Mouse (Mus musculus) limb, embryonic 10.5 days (tissue): ENCODE results near the gene Hs3st3b1. TPM values are rescaled to one million over a fixed set of nuclear protein-coding genes. Genes with fewer than 3 reads are reported as not detected.

Experiments
- DNase-seq: peaks from one replicate; pipeline ENCODE4 v3.0.0-alpha.2; 2017; ENCODE audit warnings: low spot score
- H3K27ac ChIP-seq: fragments of 300-500 bp; sonication (generic); 2 replicates; pipeline ENCODE4 v1.5.1; 2016; ENCODE audit warnings: mild to moderate bottlenecking
- H3K27me3 ChIP-seq: fragments of 300-500 bp; sonication (generic); 2 replicates; pipeline ENCODE4 v1.6.1; 2016; ENCODE audit warnings: low read depth, mild to moderate bottlenecking; ENCODE audit not compliant: poor library complexity, severe bottlenecking
- H3K36me3 ChIP-seq: fragments of 300-500 bp; sonication (generic); 2 replicates; pipeline ENCODE4 v1.6.1; 2016; ENCODE audit warnings: mild to moderate bottlenecking, moderate library complexity
- H3K4me1 ChIP-seq: fragments of 300-500 bp; sonication (generic); 2 replicates; pipeline ENCODE4 v1.6.1; 2016
- H3K4me3 ChIP-seq: fragments of 300-500 bp; sonication (generic); 2 replicates; pipeline ENCODE4 v1.5.1; 2016; ENCODE audit warnings: mild to moderate bottlenecking, moderate library complexity
- H3K9me3 ChIP-seq: fragments of 300-500 bp; sonication (generic); replicated peaks from 2 replicates; pipeline ENCODE4 v1.6.1; 2016; ENCODE audit warnings: mild to moderate bottlenecking
- WGBS: fragments of 180-500 bp; shearing (Covaris S2); methylation state at CpG from one replicate; pipeline ENCODE4 v1.1.7; 2016; 5-methylcytosine and 5-hydroxymethylcytosine counted together
- polyA plus RNA-seq: library from polyadenylated mRNA; unstranded; fragments of >200 nt; fragmentation: Nextera tagmentation; extraction: Ambion mirVana; gene quantifications from 2 replicates; pipeline ENCODE4 v1.2.1, GENCODE M21; 2016

Gene Hs3st3b1
- polyA plus RNA-seq, 1 experiment from 2014 or later, result 22.1 TPM

DNA sequence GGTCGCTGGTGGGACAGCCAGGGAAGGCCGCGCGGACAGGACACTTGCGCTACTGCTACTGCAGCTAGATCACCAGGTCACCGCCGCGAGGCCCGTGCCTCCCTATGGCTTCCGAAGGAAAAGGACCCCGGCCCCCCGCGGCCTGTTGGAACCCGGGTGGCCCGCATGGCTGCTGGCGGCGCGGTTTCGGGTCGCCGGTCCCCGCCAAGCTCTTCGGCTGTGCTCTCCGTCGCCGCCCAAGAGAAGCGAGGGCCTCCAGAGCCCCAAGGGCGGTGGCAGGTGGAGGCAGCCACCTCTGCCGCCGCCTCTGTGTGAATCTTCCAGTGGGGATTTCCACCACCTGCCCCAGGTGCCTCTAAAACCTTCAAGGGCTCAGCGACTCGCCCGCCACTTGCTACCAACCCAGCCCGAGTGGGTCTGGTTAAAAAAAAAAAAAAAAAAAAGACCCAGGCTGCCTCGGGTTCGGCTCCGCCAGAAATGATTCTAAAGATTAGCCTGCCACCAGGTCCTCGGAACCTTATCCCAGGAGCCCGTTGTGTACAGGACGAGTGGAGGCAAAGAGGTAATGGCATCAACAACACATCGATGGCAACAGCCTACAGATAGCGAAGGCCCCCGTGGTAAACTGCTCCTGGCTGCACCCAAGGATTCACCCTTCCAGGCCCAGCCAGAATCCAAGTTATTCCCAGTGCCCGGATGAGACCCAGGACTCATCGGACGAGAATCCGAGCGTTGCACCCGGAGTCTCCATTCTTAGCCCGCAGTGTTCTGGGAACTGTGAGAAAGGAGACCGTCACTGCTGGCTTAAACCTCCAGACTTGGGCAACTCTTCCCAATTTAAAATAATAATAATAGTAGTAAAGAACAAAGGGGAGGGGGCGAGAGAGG lies 2.6 kb downstream of the Hs3st3b1 start:
- under 1% methylated on average over 52 of the region's 52 CpGs for WGBS
- Histone ChIP-seq H3K4me1 (peaks cover 97% of the 10 kb centered on the region), H3K9me3 (no peaks in the 10 kb centered on the region), H3K27ac (peak overlapping the region; percentile 90), H3K4me3 (peak overlapping the region; percentile 85), H3K27me3 (peaks cover 47% of the 10 kb centered on the region), H3K36me3 (peaks cover 3% of the 10 kb centered on the region; the same call in 1 of the 2 replicates)
- peak; percentile 63 for DNase-seq

DNA sequence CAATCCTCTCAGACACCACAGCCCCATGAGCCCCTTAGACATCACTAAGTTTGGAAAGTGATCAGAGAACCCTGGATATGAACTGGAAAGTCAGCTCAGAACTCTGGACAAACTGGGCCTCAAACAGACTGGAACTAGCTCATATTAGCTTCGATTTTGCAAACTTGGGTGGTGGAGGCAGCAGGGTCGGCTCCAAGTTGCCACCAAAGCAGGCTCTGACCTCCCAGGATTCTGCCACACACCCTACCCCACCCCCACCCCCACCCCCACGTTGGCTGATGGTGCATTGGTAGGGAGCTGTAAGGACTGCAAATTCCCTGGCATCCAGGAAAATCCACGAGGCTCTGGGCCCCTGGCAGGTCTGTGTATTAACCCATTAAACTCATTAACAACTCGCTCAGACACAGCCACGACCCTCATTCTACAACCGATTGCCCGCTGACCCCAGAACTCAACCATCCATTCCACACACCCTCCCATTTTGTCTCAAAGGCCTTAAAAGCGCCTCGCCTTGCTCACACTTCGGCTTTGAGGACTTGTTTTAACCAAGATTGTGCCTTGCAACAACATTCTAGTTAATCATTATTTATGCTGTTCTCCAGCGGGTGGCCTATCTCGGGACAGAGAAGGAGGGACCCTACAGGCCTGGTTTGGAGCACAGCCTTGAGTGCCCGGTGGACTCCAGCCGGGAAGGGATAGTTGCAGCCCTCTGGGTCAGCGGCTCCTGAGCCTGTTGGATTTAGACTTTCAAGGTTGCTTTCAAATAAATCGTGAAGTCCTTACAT lies 3.6 kb downstream of the Hs3st3b1 start:
- Histone ChIP-seq H3K4me3 (peak overlapping the region; percentile 85), H3K27me3 (peaks cover 42% of the 10 kb centered on the region), H3K36me3 (peaks cover 3% of the 10 kb centered on the region; the same call in 1 of the 2 replicates), H3K4me1 (peaks cover 96% of the 10 kb centered on the region), H3K27ac (peak overlapping the region; percentile 90), H3K9me3 (no peaks in the 10 kb centered on the region)
- WGBS, result 2% methylated on average over 17 of the region's 17 CpGs
- peak; percentile 49 for DNase-seq

DNA sequence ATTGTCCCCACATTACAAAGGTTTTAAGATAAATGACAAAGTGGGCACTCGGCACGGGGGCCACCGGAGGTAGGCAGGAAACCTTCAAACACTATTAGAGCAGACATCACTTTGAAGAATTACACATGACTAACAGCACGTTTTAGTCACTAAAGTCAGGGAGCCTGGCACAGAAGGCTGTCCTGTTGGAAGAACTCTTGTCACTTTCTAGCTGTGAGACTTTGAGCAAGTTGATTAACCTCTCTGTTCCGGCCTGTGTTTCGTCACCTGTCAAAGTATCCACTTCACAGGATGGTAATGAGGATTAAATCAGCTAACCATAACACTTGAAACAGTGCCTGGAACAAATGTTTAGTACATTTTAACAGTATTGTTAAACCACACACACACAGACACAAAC lies 4.5 kb downstream of the Hs3st3b1 start:
- H3K4me3 ChIP-seq, result peak overlapping the region; percentile 85
- no peaks in the 10 kb centered on the region for H3K9me3 ChIP-seq
- peaks cover 3% of the 10 kb centered on the region; the same call in 1 of the 2 replicates for H3K36me3 ChIP-seq
- 3% methylated on average over 6 of the region's 6 CpGs for WGBS
- H3K4me1 ChIP-seq, result peaks cover 87% of the 10 kb centered on the region
- no peak for DNase-seq
- peaks cover 42% of the 10 kb centered on the region for H3K27me3 ChIP-seq
- no peak overlapping the region; the same call in 1 of the 2 replicates for H3K27ac ChIP-seq

DNA sequence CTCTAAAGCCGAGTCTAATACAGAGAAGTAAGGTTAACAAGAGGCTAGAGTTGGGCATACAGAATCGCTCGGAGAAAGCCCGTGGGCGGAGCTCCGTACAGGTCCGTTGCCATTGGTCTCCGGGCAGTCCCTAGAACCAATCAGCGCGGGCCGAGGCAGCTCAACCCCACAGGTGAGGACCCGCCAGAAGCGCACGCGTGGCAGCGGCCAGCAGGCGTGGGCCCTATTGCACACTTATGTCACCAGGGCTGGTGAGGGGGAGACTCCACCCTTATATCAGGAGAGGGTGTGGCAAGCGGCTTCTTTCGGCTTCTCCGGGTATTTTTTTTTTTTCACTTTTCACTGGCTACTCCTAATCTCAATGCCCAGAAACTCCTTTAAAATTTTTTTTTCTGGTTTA lies 7.7 kb downstream of the Hs3st3b1 start:
- Histone ChIP-seq H3K4me3 (peak overlapping the region; percentile 49), H3K4me1 (peaks cover 79% of the 10 kb centered on the region), H3K27ac (0 out of 2 replicates have a peak overlapping the region, but pooled peaks have one; percentile 11), H3K9me3 (no peaks in the 10 kb centered on the region), H3K36me3 (peaks cover 8% of the 10 kb centered on the region; the same call in 1 of the 2 replicates), H3K27me3 (peaks cover 44% of the 10 kb centered on the region; the same call in 1 of the 2 replicates)
- DNase-seq, result peak; percentile 82
- 7% methylated on average over 20 of the region's 20 CpGs for whole genome bisulfite sequencing

DNA sequence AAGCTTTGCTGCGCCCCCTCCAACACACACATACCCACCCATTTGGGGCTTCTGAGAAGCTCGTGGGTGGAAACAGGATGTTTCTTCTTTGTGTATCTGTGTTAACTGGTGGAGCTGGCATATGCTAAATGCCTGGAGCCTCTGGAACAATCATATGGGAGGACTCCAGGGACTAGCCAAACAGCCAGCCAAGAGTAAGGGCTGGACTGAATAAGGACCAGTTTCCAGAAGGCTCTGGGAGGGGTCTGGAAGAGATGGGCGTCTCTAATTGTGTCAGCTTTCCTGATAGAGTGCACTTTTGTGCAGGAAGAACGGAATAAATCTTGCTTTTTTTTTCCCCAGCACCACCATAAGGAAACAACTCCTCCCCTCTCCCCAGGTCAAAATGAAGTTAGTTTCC lies 8.2 kb downstream of the Hs3st3b1 start:
- Histone ChIP-seq H3K4me1 (peaks cover 75% of the 10 kb centered on the region), H3K9me3 (no peaks in the 10 kb centered on the region), H3K27ac (0 out of 2 replicates have a peak overlapping the region, but pooled peaks have one; percentile 11), H3K4me3 (peak overlapping the region; percentile 49), H3K27me3 (peaks cover 40% of the 10 kb centered on the region; the same call in 1 of the 2 replicates), H3K36me3 (0 out of 2 replicates have a peak, but pooled peaks cover 5% of the 10 kb centered on the region)
- DNase-seq, result no peak
- 46% methylated on average over 4 of the region's 4 CpGs for WGBS

DNA sequence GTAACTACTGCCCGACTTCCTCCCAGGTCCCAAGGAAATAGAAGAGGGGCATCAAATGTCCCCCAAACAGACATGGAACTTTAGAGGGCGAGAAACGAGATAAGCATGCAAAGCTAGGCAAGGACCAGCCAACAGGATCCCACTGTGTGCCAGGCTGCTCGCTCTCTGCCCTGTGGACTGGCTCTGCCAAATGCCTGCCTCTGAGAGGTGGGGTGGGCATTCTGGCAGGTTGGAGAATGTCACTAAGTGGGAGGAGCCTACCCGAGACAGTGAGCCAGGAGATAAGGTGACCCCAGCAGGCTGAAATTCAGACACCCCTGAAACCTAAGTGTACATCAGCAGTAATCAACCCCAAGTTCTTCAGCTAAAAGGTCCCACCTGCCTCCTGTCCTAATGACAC lies 11.1 kb downstream of the Hs3st3b1 start:
- Histone ChIP-seq H3K27ac (peak overlapping the region; percentile 44), H3K4me3 (no peak overlapping the region), H3K36me3 (0 out of 2 replicates have a peak, but pooled peaks cover 5% of the 10 kb centered on the region), H3K4me1 (peaks cover 74% of the 10 kb centered on the region), H3K27me3 (peaks cover 36% of the 10 kb centered on the region; the same call in 1 of the 2 replicates), H3K9me3 (no peaks in the 10 kb centered on the region)
- no peak for DNase-seq
- 50% methylated on average over 5 of the region's 5 CpGs for WGBS

DNA sequence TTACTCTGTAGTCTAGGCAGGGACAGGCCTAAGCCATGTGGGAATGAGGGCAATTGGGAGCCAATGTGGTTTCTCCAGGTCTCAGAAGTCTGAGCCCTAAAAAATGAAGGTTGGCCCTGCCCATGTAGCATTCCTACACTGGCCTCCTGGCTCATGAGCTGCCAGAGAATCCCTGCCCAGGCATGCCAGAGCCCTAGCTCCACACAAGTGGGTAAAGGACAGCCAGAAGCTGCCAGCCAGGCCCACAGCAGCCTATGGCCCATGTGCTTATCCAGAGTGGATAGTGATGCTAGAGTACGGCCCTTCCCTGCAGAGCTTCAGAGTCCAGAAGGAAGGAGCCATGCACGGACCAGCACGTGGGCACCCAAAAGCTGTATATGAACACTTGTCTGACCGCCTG lies 12.1 kb downstream of the Hs3st3b1 start:
- WGBS, result 89% methylated on average over 4 of the region's 4 CpGs
- Histone ChIP-seq H3K9me3 (no peaks in the 10 kb centered on the region), H3K36me3 (peaks cover 11% of the 10 kb centered on the region; the same call in 1 of the 2 replicates), H3K4me1 (peaks cover 73% of the 10 kb centered on the region), H3K27ac (no peak overlapping the region), H3K4me3 (no peak overlapping the region), H3K27me3 (peaks cover 36% of the 10 kb centered on the region; the same call in 1 of the 2 replicates)
- no peak for DNase-seq

DNA sequence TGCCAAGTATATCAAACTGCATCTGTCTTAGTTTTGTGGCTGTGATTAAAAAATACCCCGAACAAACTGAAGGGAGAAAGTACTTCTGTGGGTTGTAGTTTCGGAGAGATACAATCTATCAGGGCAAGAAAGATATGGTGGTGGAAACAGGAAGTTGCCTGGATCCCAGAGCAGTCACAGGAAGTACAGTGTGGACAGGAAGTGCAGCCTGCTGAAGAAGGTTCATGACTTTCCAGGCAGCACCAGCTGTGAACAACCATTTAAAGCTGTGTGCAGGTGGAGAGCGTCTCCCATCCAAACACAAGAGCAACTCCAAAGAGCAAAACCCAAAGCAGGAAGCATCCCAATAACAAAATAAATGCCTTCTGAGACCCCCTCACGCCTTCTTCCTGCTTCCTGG lies 13.6 kb downstream of the Hs3st3b1 start:
- 87% methylated on average over 4 of the region's 4 CpGs for WGBS

DNA sequence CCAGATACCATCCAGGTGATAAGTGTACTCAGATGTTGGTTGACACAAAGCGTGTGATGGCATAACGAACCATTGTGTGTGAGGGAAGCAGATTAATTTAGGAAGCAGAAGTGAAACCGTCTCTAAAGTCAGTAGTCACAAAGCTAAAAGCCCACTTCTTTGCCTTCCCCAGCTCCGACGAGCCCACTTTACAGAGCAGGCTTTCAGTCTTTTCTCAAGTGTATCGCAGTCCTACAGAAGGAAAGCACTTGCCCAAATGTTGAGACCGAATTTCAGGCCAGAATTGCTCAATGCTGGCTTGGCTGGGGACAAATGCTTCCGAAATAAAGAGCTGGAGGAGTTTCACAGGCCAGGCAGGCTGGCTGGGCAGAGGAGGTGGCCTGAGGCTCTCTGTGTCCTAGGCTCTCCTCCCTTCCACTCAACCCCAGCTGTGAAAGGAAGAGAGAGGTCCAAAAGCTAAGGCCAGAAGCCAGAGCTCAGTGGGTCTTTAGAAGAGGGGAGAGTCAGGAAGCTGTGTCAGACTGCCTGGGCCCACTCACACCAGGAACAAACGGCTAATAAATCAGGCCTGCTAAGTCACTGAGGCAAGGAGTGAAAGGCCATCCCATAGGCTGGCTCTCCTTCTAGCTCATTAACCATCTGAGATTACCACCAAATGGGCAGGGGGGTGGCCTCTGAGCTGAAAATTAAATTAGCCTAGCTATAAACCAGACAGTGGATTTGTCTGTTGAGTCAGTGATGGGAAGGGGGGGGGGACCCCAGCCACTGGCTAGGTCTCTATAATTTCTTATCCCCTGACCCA lies 15.3 kb downstream of the Hs3st3b1 start:
- 51% methylated on average over 9 of the region's 9 CpGs for WGBS
- Histone ChIP-seq H3K4me1 (peaks cover 51% of the 10 kb centered on the region), H3K4me3 (no peak overlapping the region), H3K27ac (peak overlapping the region; percentile 63), H3K9me3 (no peaks in the 10 kb centered on the region), H3K36me3 (peaks cover 34% of the 10 kb centered on the region), H3K27me3 (peaks cover 19% of the 10 kb centered on the region; the same call in 1 of the 2 replicates)
- DNase-seq, result no peak

More for the DNA sequence above, 13.6 kb downstream of the Hs3st3b1 start:
- Histone ChIP-seq H3K36me3 (peaks cover 23% of the 10 kb centered on the region), H3K4me3 (no peak overlapping the region), H3K27ac (no peak overlapping the region), H3K27me3 (peaks cover 31% of the 10 kb centered on the region; the same call in 1 of the 2 replicates), H3K9me3 (no peaks in the 10 kb centered on the region), H3K4me1 (peaks cover 59% of the 10 kb centered on the region)
- no peak for DNase-seq

DNA sequence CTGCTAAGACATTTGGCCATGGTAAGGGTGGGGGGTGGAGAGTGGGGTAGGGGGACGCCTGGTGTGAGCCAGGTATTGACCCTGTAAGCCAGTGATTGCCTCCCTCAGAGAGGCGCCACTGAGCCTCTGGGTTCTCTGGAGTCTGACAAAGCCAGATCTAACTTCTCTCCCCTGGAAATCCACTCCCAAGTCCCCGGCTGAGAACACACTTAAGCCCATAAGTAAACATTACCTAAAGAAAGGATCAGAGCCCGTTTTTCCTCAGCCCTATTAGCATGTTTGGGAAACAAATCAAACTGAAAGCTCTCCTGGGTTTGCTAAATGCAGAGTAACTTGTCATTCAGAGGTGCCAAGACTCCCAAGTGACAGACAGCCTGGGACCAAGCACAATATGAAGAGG lies 17.3 kb downstream of the Hs3st3b1 start:
- no peak for DNase-seq
- no peaks in the 10 kb centered on the region for H3K9me3 ChIP-seq
- H3K4me1 ChIP-seq, result peaks cover 43% of the 10 kb centered on the region
- peaks cover 2% of the 10 kb centered on the region; the same call in 1 of the 2 replicates for H3K27me3 ChIP-seq
- H3K4me3 ChIP-seq, result no peak overlapping the region
- peaks cover 28% of the 10 kb centered on the region for H3K36me3 ChIP-seq
- no peak overlapping the region for H3K27ac ChIP-seq
- 44% methylated on average over 4 of the region's 4 CpGs for WGBS

DNA sequence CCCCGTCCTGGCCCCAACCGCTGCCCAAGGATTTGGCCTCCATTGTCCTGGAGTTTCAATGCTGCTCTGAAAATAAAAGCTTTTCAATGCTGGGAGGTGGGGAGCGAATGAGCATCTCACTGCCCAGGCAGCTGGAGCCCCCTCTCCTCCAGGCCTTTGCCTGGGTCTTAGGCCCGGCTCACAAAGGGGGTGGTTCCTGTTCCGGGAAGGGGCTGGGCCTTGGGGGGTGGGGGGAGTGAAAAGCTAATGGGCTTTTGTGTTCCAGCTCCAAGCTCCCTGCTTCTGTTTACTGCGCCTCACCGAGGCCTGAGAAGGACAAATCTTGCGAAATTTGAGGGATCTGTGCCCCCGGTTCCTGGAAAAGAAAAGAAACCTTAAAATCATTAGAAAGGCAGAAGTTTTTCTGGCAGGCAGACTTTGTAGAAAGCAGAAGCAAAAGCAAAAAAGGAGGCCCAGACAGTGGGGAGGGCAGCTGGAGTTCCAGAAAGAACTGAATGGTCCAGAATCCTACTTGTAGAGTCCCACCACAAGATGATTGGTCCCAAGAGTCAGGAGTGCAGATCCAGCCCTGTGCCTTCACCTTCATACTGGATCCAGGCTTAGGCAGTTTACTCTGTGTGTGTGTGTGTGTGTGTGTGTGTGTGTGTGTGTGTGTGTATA lies 23.5 kb downstream of the Hs3st3b1 start:
- Histone ChIP-seq H3K27me3 (no peaks in the 10 kb centered on the region), H3K27ac (peak overlapping the region; percentile 65), H3K9me3 (no peaks in the 10 kb centered on the region), H3K36me3 (peaks cover 41% of the 10 kb centered on the region), H3K4me1 (peaks cover 33% of the 10 kb centered on the region), H3K4me3 (no peak overlapping the region)
- DNase-seq, result no peak
- 32% methylated on average over 9 of the region's 9 CpGs for WGBS
